8 mouse cellular contexts compared by ENCODE assay signal in the genomic region with DNA sequence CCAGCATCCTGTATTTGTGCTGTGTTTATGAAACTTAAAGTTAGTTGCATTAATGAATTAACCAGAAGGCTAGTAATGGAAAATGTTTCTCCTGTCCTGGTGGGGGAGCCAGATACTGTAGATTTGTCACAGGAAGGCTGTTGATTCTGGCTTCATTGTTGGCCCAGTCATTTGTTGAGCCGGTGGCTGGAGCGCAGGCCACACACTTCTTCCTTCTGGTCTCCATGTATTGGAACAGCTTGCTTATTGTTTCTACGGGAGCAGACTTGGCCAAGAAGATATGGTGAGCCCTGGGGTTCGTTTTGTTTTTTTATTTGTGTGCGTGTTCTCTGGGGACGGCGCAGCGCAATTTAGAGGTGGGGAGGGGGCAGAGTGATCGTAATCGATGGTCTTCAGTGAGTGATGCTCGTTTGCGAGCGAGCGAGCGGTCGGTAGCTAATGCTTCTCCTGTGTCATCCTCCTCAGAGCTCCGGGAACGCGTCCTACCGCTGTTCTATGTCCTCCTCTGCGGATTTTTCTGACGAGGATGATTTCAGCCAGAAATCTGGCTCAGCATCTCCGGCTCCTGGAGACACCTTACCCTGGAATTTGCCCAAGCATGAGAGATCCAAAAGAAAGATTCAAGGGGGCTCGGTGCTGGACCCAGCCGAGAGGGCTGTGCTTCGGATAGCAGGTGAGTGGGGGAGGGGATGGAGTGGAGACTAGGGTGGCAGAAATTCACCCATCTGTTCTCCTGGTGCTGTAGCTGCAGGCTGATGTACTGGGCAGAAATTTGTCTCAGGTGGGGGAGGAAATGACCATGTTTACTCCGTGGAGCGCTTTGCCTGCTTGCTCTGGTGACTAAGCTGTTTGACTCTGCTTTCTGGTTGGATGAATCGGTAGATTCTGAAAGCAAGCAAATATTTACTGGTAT.
A peak's percentile ranks its signal among the peaks of the same experiment; 100 is the strongest.
DNase-seq lines count a peak whose midpoint lies in the region; ATAC-seq lines count a peak whose summit lies in the region.

No protein-coding gene starts in this region.

- peaks cover 5% of the 10 kb centered on the region; the same call in 1 of the 2 replicates for H3K4me1 ChIP-seq in intestine, embryonic 14.5 days (replicated peaks; ENCODE audit: control insufficient read depth, insufficient read depth, low read length)
- H3K4me1 ChIP-seq in megakaryocyte, embryonic 14.5 days, result peaks cover 34% of the 10 kb centered on the region

- intact Hi-C loops in left cerebral cortex, postnatal 14 days (cut with DNase I), result loop anchor here (5.0 to 10.0 kb wide), 3 partner anchors 61 to 161 kb away; no protein-coding TSS in a partner anchor

- H3K4me2 ChIP-seq in intestine, embryonic 14.5 days (ENCODE audit: low read length), result peak overlapping the region; percentile 87

- under 1% methylated on average over 29 of the region's 29 CpGs for WGBS in intestine, embryonic 14.5 days

- peak overlapping the region; percentile 10; the same call in 1 of the 2 replicates for H3K27ac ChIP-seq in intestine, embryonic 14.5 days (ENCODE audit: low read depth)

- H3K9ac ChIP-seq in intestine, embryonic 14.5 days (ENCODE audit: low read length), result peak overlapping the region; percentile 34

- ATAC-seq in intestine, embryonic 14.5 days (replicated peaks; ENCODE audit: low FRiP score, low TSS enrichment, low read depth), result 0 out of 2 replicates have a peak, but pooled peaks have one; percentile 44

- DNase-seq in left cerebral cortex, adult 18-20 months (ENCODE audit: low spot score in 2 of 2), result peak; percentile 65 to 76
- no peak for DNase-seq in left cerebral cortex, adult 11 months (ENCODE audit: low spot score)
- DNase-seq in embryo, embryonic 10.5 days (ENCODE audit: low spot score), result peak; percentile 88
- peak; percentile 70 for DNase-seq in gastrocnemius, postnatal 25 days
- DNase-seq in intestine, embryonic 14.5 days (ENCODE audit: low spot score), result peak; percentile 69
- peak; percentile 73 to 74 for DNase-seq in left cerebral cortex, postnatal 14 days (ENCODE audit: low spot score in 2 of 2)
- peak; percentile 79 for DNase-seq in right cerebral cortex, postnatal 10 days (ENCODE audit: low spot score in 2 of 2)

- H3K36me3 ChIP-seq in intestine, embryonic 14.5 days (ENCODE audit: control insufficient read depth, insufficient read depth, low read length), result no peaks in the 10 kb centered on the region
- H3K36me3 ChIP-seq in megakaryocyte, embryonic 14.5 days (replicated peaks; ENCODE audit: low read length), result no peaks in the 10 kb centered on the region

- H3K27me3 ChIP-seq in intestine, embryonic 14.5 days (replicated peaks; ENCODE audit: control insufficient read depth, insufficient read depth, low read length), result 0 out of 2 replicates have a peak, but pooled peaks cover 5% of the 10 kb centered on the region
- peaks cover 9% of the 10 kb centered on the region for H3K27me3 ChIP-seq in megakaryocyte, embryonic 14.5 days (replicated peaks)

- H3K4me3 ChIP-seq in intestine, embryonic 14.5 days (ENCODE audit: low read depth, low read length), result peak overlapping the region; percentile 41
- peak overlapping the region; percentile 93 for H3K4me3 ChIP-seq in megakaryocyte, embryonic 14.5 days (replicated peaks)

- H3K9me3 ChIP-seq in intestine, embryonic 14.5 days (ENCODE audit: control insufficient read depth, low read length), result no peaks in the 10 kb centered on the region
- no peaks in the 10 kb centered on the region for H3K9me3 ChIP-seq in megakaryocyte, embryonic 14.5 days
